Mouse (Mus musculus) testis, postnatal 10 days (tissue): ENCODE data around the gene Fam243.

Experiments used
- DNase-seq: peaks from one replicate; pipeline ENCODE4 v3.0.0; 2021; ENCODE audit warnings: low spot score

Gene Fam243

DNA sequence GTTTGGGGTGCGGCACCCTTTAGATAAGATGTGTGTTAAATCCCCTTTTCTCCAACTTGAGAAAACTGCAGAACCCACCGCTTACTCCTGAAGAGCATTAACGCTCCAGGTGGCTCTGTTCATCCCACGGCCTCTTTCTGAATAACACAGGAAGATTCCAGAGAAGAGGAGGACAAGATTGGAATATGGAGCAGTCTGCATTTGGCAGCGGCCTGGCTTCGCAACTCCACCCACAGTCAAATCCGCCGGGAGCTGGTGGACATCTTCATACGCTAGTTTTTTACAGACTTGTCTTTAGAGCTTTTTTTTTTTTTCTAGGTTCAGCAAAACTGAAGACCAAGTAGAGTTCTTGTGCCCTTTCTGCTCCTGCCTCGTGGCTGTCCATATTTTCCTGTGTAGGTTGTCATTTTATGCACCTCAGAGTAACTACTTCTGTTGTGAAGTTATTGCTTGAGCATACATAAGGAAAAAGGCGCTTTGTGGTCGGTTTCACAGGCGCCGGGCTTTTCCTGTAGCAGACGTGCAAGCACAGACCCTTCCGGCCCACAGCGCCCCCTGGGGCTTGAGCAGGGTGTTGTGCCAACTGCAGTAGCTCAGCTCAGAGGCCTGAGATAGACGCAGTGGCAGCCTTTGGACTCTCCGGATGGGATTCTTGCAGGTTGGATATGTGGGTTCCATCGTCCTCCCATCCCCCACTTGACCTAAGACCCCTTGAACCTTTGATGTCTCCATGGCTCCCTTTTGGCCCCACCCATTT lies 1.7 kb downstream of the Fam243 start:
- peak; percentile 80 for DNase-seq

DNA sequence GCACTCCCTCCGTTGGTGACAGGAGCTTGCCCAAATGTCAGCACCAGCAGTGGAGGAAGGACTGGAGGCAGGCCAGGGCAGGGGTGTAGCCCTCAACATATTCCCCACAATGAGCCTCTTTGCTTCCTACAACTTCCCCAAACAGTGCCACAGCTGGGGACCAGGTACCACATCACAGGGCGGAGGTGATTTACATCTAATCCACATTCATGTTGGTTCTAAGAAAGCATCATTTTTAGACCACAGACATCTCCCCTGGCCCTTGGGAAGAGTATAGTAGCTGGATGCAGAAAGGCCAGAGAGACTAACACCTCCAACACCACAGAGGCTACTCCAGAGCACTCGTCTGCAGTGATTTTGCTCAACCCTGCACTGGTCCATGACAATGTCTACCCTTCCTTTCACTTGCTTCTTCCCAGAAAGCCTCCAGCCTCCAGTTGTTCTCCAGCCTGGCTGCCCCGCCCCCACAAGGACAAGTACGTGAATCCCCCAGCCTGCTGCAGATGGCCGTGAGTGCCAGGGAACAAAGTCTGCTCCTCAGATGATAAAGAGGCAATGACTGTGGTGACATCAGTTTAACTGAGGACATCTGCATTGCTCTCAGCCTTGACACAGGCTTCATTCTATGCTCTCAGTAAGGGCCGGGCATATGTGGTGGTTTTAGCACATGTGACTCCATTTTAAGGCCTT lies 5.0 kb downstream of the Fam243 start:
- DNase-seq = peak; percentile 69

DNA sequence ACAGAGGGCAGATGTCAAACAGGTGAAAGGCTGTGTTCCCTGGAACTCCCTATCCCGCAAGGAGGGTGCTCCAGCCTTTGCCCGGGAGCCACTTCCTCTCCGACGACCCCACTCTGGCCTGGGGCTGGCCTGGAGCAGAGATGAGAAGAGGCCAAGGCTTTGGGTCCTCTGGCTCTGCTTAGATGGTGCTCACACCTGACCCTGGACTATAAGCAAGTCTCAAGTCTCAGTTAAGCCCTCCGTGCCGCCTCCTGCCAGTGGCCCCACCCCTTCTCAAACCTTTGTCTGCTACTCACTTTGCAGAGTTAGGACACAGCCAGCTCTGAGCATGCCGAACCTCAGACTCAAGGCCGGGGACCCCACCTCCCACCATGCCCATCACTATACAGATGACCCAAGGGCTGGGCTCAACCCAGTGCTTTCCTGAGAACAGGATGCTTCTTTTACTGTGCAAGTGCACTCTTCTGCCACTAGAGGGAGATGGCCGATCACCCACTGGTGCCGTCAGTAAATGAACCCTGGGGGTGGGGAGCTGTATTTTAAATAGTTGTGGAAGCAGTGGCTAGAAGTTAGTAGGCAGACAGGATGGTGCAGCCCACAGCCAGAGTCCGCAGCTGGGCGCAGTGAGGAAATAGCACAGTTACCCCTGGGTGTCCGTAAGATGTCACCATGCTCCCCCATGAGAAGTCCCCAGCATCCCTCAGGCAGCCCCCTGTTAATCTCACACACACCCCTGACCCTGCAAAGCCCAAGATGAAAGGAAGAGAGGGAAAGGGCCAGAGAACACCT lies 7.1 kb downstream of the Fam243 start:
- peak; percentile 54 for DNase-seq

GRCm38 (mm10) chr16:92309126-92309525 lies 12.1 kb downstream of the Fam243 start:
- no peak for DNase-seq

DNA sequence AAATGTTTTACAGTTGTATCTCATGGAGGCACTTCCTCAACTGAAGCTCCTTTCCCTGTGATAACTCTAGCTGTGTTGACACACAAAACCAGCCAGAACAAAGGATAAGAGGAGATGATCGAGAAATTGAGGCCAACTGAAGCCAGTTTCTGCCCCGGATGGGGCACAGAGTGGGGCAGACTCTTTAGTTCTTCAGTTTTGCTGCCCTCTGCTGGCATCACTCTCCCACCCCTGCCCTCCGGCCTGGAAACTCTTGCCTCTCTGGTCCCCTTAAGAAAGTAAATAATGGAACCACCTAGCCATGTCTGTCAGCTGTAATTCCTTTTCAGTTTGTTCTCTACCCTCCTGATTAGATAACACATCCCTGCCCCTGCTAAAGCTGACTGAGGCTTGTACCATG lies 13.3 kb downstream of the Fam243 start:
- no peak for DNase-seq

GRCm38 (mm10) chr16:92305519-92305918 lies 15.7 kb downstream of the Fam243 start:
- no peak for DNase-seq

DNA sequence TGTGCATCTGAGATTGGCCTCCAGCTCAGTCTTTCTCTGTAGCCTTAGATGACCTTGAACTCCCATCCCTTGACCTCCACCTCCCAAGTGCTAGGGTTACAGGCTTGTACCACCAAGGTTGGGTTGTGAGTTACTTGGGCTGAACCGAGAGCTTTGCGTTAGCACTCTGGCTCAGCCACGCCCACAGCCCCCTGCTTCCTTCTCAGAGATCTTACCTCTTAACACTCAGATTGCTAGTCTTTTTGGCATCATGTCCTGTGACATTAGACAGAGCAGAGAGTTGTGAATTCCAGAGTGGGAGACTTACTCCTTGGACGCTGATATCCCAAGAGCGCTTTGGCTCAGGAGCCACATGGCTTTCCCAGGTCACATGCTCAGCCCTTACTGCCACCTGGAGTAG lies 18.7 kb downstream of the Fam243 start:
- DNase-seq = no peak

DNA sequence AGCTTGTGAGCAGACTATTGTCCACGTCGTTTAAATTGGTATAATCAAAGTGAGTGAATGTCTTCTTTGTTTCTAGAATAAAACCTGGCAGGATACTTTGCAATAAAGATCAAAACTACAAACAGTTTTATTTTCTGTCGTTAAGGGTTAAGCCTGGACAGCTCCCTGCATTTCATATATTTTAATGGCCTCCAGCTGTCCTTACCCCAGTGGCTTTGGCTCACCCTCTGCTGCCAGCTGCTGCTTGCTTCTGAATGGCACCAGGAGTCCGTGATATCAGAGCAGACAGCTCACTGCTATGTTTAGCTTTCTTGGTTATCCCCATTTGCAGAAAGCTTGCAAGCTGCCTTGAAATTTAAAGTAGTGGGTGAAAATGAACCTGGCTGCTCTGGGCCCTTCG lies 19.3 kb downstream of the Fam243 start:
- DNase-seq = no peak

DNA sequence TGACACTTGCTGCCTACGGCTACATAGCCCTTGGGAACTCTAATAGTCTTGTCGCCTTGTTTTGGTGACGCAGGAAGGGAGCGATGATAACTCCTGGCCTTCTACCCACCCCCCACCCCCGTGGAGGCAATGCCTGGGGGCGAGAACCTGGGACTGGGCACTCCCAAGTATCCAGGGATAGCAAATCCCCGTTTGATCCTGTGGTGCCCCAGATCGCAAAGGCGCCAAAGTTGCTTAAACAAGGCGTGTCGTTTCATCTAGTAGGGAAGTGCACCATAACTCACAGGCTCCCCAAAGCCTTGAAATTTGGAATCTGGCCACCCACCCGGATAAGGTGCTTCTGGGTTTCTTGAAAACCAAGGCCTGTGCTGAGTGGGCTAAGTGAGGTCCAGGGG lies 19.8 kb downstream of the Fam243 start:
- DNase-seq = peak; percentile 52

GRCm38 (mm10) chr16:92300649-92301411 lies 20.4 kb downstream of the Fam243 start, which contains the start of gene Smim11:
TSS of gene Smim11 (plus strand) at chr16:92301286.
- peak; percentile 94 for DNase-seq

GRCm38 (mm10) chr16:92295328-92295727 lies 25.9 kb downstream of the Fam243 start:
- DNase-seq = no peak

DNA sequence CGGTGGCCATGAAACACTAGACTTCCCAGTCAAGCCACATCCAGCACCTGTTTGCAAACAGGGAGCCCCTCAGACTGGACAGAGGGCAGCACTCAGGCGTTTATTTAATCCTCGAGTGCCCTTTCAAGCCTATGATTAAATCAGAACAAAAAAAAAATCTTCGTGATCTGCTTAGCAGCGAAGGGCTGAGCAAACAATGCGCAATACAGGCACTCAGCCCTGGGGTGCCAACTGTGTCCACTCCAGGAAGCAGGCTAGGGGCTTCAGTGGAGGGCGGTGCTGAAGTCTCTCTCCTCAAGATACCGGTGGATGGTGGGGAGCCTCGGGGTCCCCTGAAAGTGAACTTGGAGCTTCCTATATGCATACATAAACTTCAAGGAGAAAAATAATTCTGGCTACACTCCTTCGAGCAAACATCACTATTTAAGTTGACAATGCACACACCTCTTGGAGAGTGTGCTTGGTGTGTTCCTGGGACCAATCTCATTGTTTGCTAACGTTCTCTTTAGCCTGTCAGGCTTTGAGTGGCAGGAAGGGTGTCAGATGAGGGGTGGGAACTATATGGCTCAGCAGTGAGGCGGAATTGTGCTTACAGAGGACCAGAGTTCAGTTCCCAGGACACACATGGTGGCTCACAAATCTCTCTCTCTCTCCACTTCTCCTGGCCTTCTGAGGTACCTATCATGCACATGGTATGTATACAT lies 26.8 kb downstream of the Fam243 start:
- no peak for DNase-seq

- no peak for DNase-seq
Observed at GRCm38 (mm10) chr16:92292101-92292500, 29.1 kb downstream of the Fam243 start, which contains the start of gene Kcne2. TSS of gene Kcne2 (plus strand) at chr16:92292389.

- DNase-seq = no peak
Observed at GRCm38 (mm10) chr16:92290045-92290444, 31.2 kb downstream of the Fam243 start.

- no peak for DNase-seq
Observed at GRCm38 (mm10) chr16:92288778-92289177, 32.5 kb downstream of the Fam243 start.

- peak; percentile 96 for DNase-seq
Observed at GRCm38 (mm10) chr16:92286609-92287008, 34.6 kb downstream of the Fam243 start.

- DNase-seq = no peak
Observed at GRCm38 (mm10) chr16:92285068-92285467, 36.2 kb downstream of the Fam243 start.

- DNase-seq = no peak
Observed at GRCm38 (mm10) chr16:92282671-92283070, 38.6 kb downstream of the Fam243 start.

GRCm38 (mm10) chr16:92275526-92275925 lies 45.7 kb downstream of the Fam243 start:
- no peak for DNase-seq

GRCm38 (mm10) chr16:92274516-92274915 lies 46.7 kb downstream of the Fam243 start:
- no peak for DNase-seq
